Mouse (Mus musculus) intestine, postnatal 0 days (tissue): Measurements from ENCODE around the gene Myo1d. TPM values are rescaled to one million over a fixed set of nuclear protein-coding genes. Genes with fewer than 3 reads are reported as not detected.

ENCODE experiments used
- ATAC-seq: fragments of 200-750 bp; cut with Nextera tagmentation; 2 replicates; pipeline ENCODE4 v1.8.0; 2017; ENCODE audit warnings: mild to moderate bottlenecking, moderate TSS enrichment, moderate library complexity
- H3K27ac ChIP-seq: fragments of 300-500 bp; sonication (generic); 2 replicates; pipeline ENCODE4 v1.5.1; 2014; ENCODE audit warnings: mild to moderate bottlenecking, low read depth, low read length, moderate library complexity
- H3K27me3 ChIP-seq: fragments of 300-500 bp; sonication (generic); replicated peaks from 2 replicates; pipeline ENCODE4 v1.6.1; 2014; ENCODE audit warnings: low read length, mixed read lengths; ENCODE audit not compliant: control insufficient read depth, insufficient read depth
- H3K36me3 ChIP-seq: fragments of 300-500 bp; sonication (generic); 2 replicates; pipeline ENCODE4 v1.6.1; 2014; ENCODE audit warnings: mild to moderate bottlenecking, moderate library complexity; ENCODE audit not compliant: control insufficient read depth, insufficient read depth
- H3K4me1 ChIP-seq: fragments of 300-500 bp; sonication (generic); replicated peaks from 2 replicates; pipeline ENCODE4 v1.6.1; 2014; ENCODE audit warnings: antibody characterized with exemption, low read length, mixed read lengths; ENCODE audit not compliant: control insufficient read depth, insufficient read depth
- H3K4me2 ChIP-seq: fragments of 300-500 bp; sonication (generic); replicated peaks from 2 replicates; pipeline ENCODE4 v1.6.1; 2014; ENCODE audit warnings: low read depth, mild to moderate bottlenecking, moderate library complexity
- H3K4me3 ChIP-seq: fragments of 300-500 bp; sonication (generic); 2 replicates; pipeline ENCODE4 v1.5.1; 2014; ENCODE audit warnings: low read depth, low read length
- H3K9ac ChIP-seq: fragments of 300-500 bp; sonication (generic); 2 replicates; pipeline ENCODE4 v1.6.1; 2014; ENCODE audit warnings: mild to moderate bottlenecking, low read depth, low read length
- H3K9me3 ChIP-seq: fragments of 300-500 bp; sonication (generic); 2 replicates; pipeline ENCODE4 v1.6.1; 2016; ENCODE audit warnings: mixed run types; ENCODE audit not compliant: control insufficient read depth
- CTCF ChIP-seq: sonication (generic); IDR thresholded peaks from 2 replicates; pipeline ENCODE4 v1.5.1; 2016; ENCODE audit warnings: low read depth, mild to moderate bottlenecking, control low read depth, antibody characterized with exemption, moderate library complexity
- WGBS: fragments of 180-500 bp; shearing (Covaris S2); extraction: QIAGEN DNeasy Blood & Tissue Kit; methylation state at CpG from one replicate; pipeline ENCODE4 v1.1.7; 2014; 5-methylcytosine and 5-hydroxymethylcytosine counted together
- polyA plus RNA-seq: library from polyadenylated mRNA; unstranded; fragments of >200 nt; fragmentation: Nextera tagmentation; extraction: Ambion mirVana; gene quantifications from 2 replicates; pipeline ENCODE4 v1.2.1, GENCODE M21; 2015

Myo1d gene
- polyA plus RNA-seq, 1 experiment from 2014 or later: 57.2 TPM

DNA sequence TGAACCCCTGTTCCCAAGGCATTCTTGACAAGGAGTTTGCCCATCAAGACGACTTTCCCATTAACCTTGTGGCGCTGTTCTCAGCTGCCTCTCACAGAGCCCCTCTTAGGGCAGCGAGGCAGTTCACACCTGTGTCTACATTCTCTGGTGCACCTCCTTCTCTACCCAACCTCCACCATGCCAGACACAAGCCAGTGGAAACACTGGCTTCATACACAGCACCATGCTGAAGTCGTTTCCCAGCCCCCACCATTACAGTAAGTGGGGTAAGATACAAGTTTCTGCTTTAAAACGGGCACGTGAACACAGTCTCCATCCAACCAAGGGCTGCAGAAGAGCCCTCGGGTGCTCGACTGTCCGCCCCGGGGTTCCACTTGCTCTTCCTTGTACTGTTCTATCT, 269.7 kb downstream of the Myo1d start:
- Histone ChIP-seq H3K36me3 (peaks cover 14% of the 10 kb centered on the region; the same call in 1 of the 2 replicates), H3K9ac (no peak overlapping the region), H3K4me3 (no peak overlapping the region), H3K4me2 (no peak overlapping the region), H3K27me3 (no peaks in the 10 kb centered on the region), H3K4me1 (no peaks in the 10 kb centered on the region), H3K27ac (no peak overlapping the region), H3K9me3 (no peaks in the 10 kb centered on the region)
- TF ChIP-seq CTCF: no peak
- no peak for ATAC-seq
- WGBS: 86% methylated on average over 10 of the region's 10 CpGs

DNA sequence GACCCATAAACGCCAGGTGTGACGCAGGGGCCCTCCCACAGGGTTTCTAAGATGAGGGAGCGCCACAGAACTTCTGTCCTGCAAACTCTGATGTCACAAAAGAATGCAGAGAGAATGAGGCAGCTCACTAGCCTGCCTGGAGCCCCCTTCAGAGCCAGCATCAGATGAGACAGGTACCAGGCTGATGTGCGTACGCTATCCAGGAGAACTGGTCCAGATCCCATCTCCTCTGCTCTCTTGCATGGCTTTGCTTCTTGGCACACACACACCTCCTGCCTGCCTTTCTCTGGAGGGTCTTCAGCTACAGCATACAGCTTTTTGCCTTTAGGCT, 270.7 kb downstream of the Myo1d start:
- no peaks in the 10 kb centered on the region for H3K4me1 ChIP-seq
- no peaks in the 10 kb centered on the region for H3K9me3 ChIP-seq
- no peak overlapping the region for H3K4me2 ChIP-seq
- ATAC-seq: no peak
- H3K9ac ChIP-seq: no peak overlapping the region
- H3K27me3 ChIP-seq: no peaks in the 10 kb centered on the region
- 83% methylated on average over 5 of the region's 5 CpGs for WGBS
- no peak overlapping the region for H3K27ac ChIP-seq
- TF ChIP-seq CTCF: no peak
- H3K36me3 ChIP-seq: peaks cover 17% of the 10 kb centered on the region; the same call in 1 of the 2 replicates
- H3K4me3 ChIP-seq: no peak overlapping the region

DNA sequence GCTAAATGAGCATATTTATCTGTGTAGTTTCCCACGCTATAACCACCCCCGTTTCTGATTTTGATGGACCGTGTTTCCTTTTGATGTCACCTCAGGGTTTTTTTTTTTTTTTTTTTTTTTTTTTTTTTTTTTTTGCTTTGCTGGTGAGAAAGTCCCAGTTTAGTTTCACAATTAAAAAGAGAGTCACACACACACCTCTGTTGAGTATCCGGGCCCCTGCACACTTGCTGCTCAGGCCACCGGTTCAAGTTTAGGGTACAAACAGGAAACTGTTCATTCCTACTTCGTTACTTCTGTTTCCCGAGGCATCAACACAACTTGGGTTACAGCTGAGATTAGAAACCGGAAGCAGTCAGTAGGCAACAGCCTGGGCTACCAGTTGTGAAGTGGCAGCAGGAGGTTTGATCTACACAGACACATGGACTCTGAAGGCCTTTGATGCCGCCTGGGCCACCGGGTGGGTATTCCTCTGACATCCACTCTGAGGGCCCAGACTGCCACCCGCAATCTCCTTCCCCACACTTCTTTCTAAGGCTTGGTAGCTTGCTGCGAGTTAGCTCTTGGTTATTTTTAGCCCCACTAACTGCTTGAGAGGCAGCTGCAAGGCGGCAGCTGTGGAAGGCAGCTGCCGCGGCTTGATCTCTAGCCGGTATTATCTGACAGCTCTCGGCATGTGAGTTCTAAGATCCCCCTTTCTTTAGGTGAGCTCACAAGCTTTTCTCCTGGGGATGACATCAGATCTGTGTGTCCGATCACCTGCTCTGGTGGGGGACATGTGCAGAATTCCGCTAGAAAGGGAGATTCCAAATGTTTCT, 271.3 kb downstream of the Myo1d start:
- no peak overlapping the region for H3K4me3 ChIP-seq
- WGBS: 65% methylated on average over 19 of the region's 19 CpGs

DNA sequence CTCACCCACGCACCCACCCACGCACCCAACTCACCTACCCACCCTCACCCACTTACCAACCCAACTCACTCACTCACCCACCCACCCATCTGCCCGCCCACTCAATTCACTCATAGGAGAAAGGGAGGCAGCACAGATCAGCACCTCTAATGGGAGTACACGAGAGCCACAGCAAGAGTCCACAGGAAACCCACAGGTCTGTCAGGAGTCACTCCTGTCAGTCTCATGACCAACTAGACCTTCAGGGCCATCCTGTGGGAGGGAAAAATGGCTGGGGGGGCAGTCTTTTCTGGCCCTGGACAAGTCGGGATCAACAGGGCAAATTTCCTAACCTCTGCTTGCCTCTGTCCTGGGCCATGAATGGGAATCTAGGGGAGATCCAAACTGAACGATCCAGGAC, 272.0 kb downstream of the Myo1d start:
- H3K27me3 ChIP-seq: no peaks in the 10 kb centered on the region
- ATAC-seq: no peak
- H3K9ac ChIP-seq: no peak overlapping the region
- H3K9me3 ChIP-seq: no peaks in the 10 kb centered on the region
- H3K36me3 ChIP-seq: peaks cover 17% of the 10 kb centered on the region; the same call in 1 of the 2 replicates
- no peak for TF ChIP-seq CTCF
- no peaks in the 10 kb centered on the region for H3K4me1 ChIP-seq
- no peak overlapping the region for H3K27ac ChIP-seq
- WGBS: 91% methylated on average over 6 of the region's 6 CpGs
- no peak overlapping the region for H3K4me2 ChIP-seq
- H3K4me3 ChIP-seq: no peak overlapping the region

More for the DNA sequence above, 271.3 kb downstream of the Myo1d start:
- no peaks in the 10 kb centered on the region for H3K27me3 ChIP-seq
- H3K4me2 ChIP-seq: no peak overlapping the region
- no peak for ATAC-seq
- H3K27ac ChIP-seq: no peak overlapping the region
- H3K9ac ChIP-seq: no peak overlapping the region
- H3K9me3 ChIP-seq: no peaks in the 10 kb centered on the region
- no peak for TF ChIP-seq CTCF
- H3K36me3 ChIP-seq: peaks cover 17% of the 10 kb centered on the region; the same call in 1 of the 2 replicates
- no peaks in the 10 kb centered on the region for H3K4me1 ChIP-seq

DNA sequence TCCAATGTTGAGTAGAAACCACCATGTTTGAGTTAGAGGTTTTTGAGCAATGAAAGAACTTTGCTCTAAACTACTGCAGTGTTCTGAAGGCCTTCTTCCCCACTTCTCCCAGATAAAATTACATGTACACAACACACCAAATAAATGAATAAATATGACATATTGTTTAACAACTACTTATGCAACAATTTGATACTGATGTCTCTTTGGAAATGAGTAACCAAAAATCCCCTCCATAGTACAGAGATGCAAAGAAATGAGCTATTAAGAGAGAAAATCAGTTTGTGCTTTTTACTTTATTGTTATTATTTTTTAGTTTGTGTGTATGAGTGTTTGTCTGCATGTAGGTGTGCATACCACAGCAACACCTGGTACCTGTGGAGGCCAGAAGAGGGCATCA, 273.3 kb downstream of the Myo1d start:
- no peak for TF ChIP-seq CTCF
- Histone ChIP-seq H3K4me1 (no peaks in the 10 kb centered on the region), H3K4me2 (no peak overlapping the region), H3K27ac (no peak overlapping the region), H3K9me3 (no peaks in the 10 kb centered on the region), H3K9ac (no peak overlapping the region), H3K36me3 (0 out of 2 replicates have a peak, but pooled peaks cover 9% of the 10 kb centered on the region), H3K27me3 (no peaks in the 10 kb centered on the region), H3K4me3 (no peak overlapping the region)
- no peak for ATAC-seq

DNA sequence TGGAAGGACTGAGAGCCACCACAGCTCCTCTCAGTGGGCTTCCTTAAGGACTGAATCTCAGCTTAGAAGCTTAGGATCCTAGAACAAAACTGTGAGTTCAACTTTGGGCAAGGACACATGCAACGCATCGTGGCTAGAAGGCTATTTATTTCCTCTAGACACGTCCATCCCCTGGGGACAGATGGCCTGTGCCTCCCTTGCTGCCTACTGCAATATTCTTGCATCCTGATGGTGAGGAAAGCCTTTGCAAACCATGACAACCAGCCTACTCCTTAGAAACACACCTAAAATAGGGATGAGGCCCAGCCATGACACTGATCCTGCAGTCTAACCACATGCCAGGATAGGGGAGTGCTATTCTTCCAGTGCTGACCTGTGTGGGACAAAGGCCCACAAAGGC, 274.2 kb downstream of the Myo1d start:
- Histone ChIP-seq H3K4me2 (no peak overlapping the region), H3K9ac (no peak overlapping the region), H3K9me3 (no peaks in the 10 kb centered on the region), H3K4me1 (no peaks in the 10 kb centered on the region), H3K4me3 (no peak overlapping the region), H3K27ac (no peak overlapping the region), H3K36me3 (0 out of 2 replicates have a peak, but pooled peaks cover 9% of the 10 kb centered on the region), H3K27me3 (no peaks in the 10 kb centered on the region)
- 82% methylated on average over 3 of the region's 3 CpGs for WGBS
- ATAC-seq: no peak
- no peak for TF ChIP-seq CTCF
